Mouse (Mus musculus) left cerebral cortex, postnatal 25 days (tissue): ENCODE measurements around the gene Bri3. TPM values are rescaled to one million over a fixed set of nuclear protein-coding genes. Genes with fewer than 3 reads are reported as not detected.

Experiments used
- DNase-seq, 2 experiments: peaks; one replicate each; pipeline ENCODE4 v3.0.0; 2022; ENCODE audit warnings: low spot score in 2 of 2, mixed read lengths in 1 of 2
- intact Hi-C: fragments of 180-260 bp; cut with DNase I; formaldehyde crosslinking; loops from one replicate; pipeline ENCODE4 v1.15.1; 2025
- total RNA-seq, 2 experiments: library from RNA; stranded (reverse); gene quantifications; 2 replicates each; pipeline ENCODE4 v1.2.3; 2021

Gene Bri3
- total RNA-seq, 2 experiments from 2014 or later: 64.0 to 65.8 TPM

- DNase-seq: no peak
- intact Hi-C loops: no loop called here
These were observed 137.5 kb downstream of the Bri3 start for GRCm38 (mm10) chr5:144381782-144382181.

GRCm38 (mm10) chr5:144383936-144384335, 139.7 kb downstream of the Bri3 start:
- intact Hi-C loops: no loop called here
- DNase-seq: no peak

- peak; percentile 56 to 66 for DNase-seq
- intact Hi-C loops: loop anchor here (1.0 to 5.0 kb wide), 2 partner anchors 249 to 346 kb away; no protein-coding TSS in a partner anchor
These were observed 143.6 kb downstream of the Bri3 start for GRCm38 (mm10) chr5:144387851-144388250.

GRCm38 (mm10) chr5:144394142-144394541, 149.9 kb downstream of the Bri3 start:
- intact Hi-C loops: loop anchor here (5.0 kb wide), 1 partner anchor 53 kb away; no protein-coding TSS in a partner anchor
- no peak for DNase-seq

- no peak for DNase-seq
- intact Hi-C loops: no loop called here
These were observed 153.3 kb downstream of the Bri3 start for GRCm38 (mm10) chr5:144397566-144397965.

- DNase-seq: no peak
- intact Hi-C loops: no loop called here
These were observed 156.6 kb downstream of the Bri3 start for GRCm38 (mm10) chr5:144400821-144401220.

- no peak for DNase-seq
- intact Hi-C loops: no loop called here
These were observed 162.0 kb downstream of the Bri3 start for GRCm38 (mm10) chr5:144406256-144406655.

- peak in 1 of 2 experiments; percentile 77 for DNase-seq
- intact Hi-C loops: loop anchor here (1.0 kb wide), 1 partner anchor 310 kb away; no protein-coding TSS in a partner anchor
These were observed 166.4 kb downstream of the Bri3 start for GRCm38 (mm10) chr5:144410666-144411065.

GRCm38 (mm10) chr5:144411702-144412101, 167.5 kb downstream of the Bri3 start:
- peak in 1 of 2 experiments; percentile 12 for DNase-seq
- intact Hi-C loops: no loop called here

- intact Hi-C loops: no loop called here
- no peak for DNase-seq
These were observed 168.5 kb downstream of the Bri3 start for GRCm38 (mm10) chr5:144412781-144413180.

GRCm38 (mm10) chr5:144418456-144418855, 174.2 kb downstream of the Bri3 start:
- intact Hi-C loops: no loop called here
- DNase-seq: no peak

GRCm38 (mm10) chr5:144420001-144420400, 175.8 kb downstream of the Bri3 start:
- no peak for DNase-seq
- intact Hi-C loops: no loop called here

GRCm38 (mm10) chr5:144426697-144427096, 182.5 kb downstream of the Bri3 start:
- intact Hi-C loops: no loop called here
- DNase-seq: no peak

- no peak for DNase-seq
- intact Hi-C loops: no loop called here
These were observed 183.6 kb downstream of the Bri3 start for GRCm38 (mm10) chr5:144427861-144428260.

- intact Hi-C loops: no loop called here
- DNase-seq: no peak
These were observed 187.2 kb downstream of the Bri3 start for GRCm38 (mm10) chr5:144431481-144431880.

- DNase-seq: no peak
- intact Hi-C loops: no loop called here
These were observed 195.2 kb downstream of the Bri3 start for GRCm38 (mm10) chr5:144439286-144440040.

GRCm38 (mm10) chr5:144441831-144442271, 197.6 kb downstream of the Bri3 start:
- no peak for DNase-seq
- intact Hi-C loops: no loop called here

- DNase-seq: peak; percentile 22 to 42
- intact Hi-C loops: loop anchor here (1.0 to 5.0 kb wide), 2 partner anchors 54 to 281 kb away; no protein-coding TSS in a partner anchor
These were observed 202.4 kb downstream of the Bri3 start for GRCm38 (mm10) chr5:144446475-144447225.

GRCm38 (mm10) chr5:144447226-144447616, 203.0 kb downstream of the Bri3 start:
- intact Hi-C loops: loop anchor here (1.0 to 5.0 kb wide), 2 partner anchors 55 to 280 kb away; no protein-coding TSS in a partner anchor
- no peak for DNase-seq

GRCm38 (mm10) chr5:144447975-144448374, 203.7 kb downstream of the Bri3 start:
- intact Hi-C loops: loop anchor here (1.0 to 5.0 kb wide), 2 partner anchors 56 to 279 kb away; no protein-coding TSS in a partner anchor
- no peak for DNase-seq
